Mouse (Mus musculus): Measurements from ENCODE around the gene Abcb10. TPM values are rescaled to one million over a fixed set of nuclear protein-coding genes. Genes with fewer than 3 reads are reported as not detected.

Abcb10 gene
- polyA plus RNA-seq, 1 experiment from 2014 or later, result 21.8 TPM

GRCm38 (mm10) chr8:123929026-123929425 is 53.9 kb downstream of the Abcb10 start:
- Histone ChIP-seq H3K27me3 (ENCODE audit: poor library complexity, severe bottlenecking) (no peaks in the 10 kb centered on the region), H3K4me3 (no peak overlapping the region), H3K4me1 (no peaks in the 10 kb centered on the region), H3K27ac (no peak overlapping the region), H3K36me3 (replicated peaks) (peaks cover 94% of the 10 kb centered on the region), H3K9me3 (no peaks in the 10 kb centered on the region)
- 95% methylated on average over 7 of the region's 7 CpGs for WGBS
- no peak for DNase-seq (ENCODE audit: extremely low spot score, low spot score)

- Histone ChIP-seq H3K4me1 (no peaks in the 10 kb centered on the region), H3K36me3 (replicated peaks) (peaks cover 96% of the 10 kb centered on the region), H3K4me3 (no peak overlapping the region), H3K9me3 (no peaks in the 10 kb centered on the region), H3K27me3 (ENCODE audit: poor library complexity, severe bottlenecking) (no peaks in the 10 kb centered on the region), H3K27ac (no peak overlapping the region)
- 89% methylated on average over 3 of the region's 3 CpGs for WGBS
- DNase-seq (ENCODE audit: extremely low spot score, low spot score), result no peak
These were observed 57.3 kb downstream of the Abcb10 start for GRCm38 (mm10) chr8:123925671-123926070.

GRCm38 (mm10) chr8:123924719-123925118 is 58.2 kb downstream of the Abcb10 start:
- no peaks in the 10 kb centered on the region for H3K9me3 ChIP-seq
- DNase-seq (ENCODE audit: extremely low spot score, low spot score), result peak; percentile 72
- no peaks in the 10 kb centered on the region for H3K4me1 ChIP-seq
- H3K27me3 ChIP-seq (ENCODE audit: poor library complexity, severe bottlenecking), result no peaks in the 10 kb centered on the region
- no peak overlapping the region for H3K27ac ChIP-seq
- H3K36me3 ChIP-seq (replicated peaks), result peaks cover 96% of the 10 kb centered on the region
- no peak overlapping the region for H3K4me3 ChIP-seq
- 22% methylated on average over 2 of the region's 2 CpGs for WGBS

- Histone ChIP-seq H3K4me3 (no peak overlapping the region), H3K27ac (no peak overlapping the region), H3K4me1 (no peaks in the 10 kb centered on the region), H3K36me3 (replicated peaks) (peaks cover 100% of the 10 kb centered on the region), H3K9me3 (no peaks in the 10 kb centered on the region), H3K27me3 (ENCODE audit: poor library complexity, severe bottlenecking) (no peaks in the 10 kb centered on the region)
- WGBS, result 96% methylated on average over 3 of the region's 3 CpGs
- DNase-seq (ENCODE audit: extremely low spot score, low spot score), result no peak
These were observed 68.3 kb downstream of the Abcb10 start for GRCm38 (mm10) chr8:123914635-123915034.

GRCm38 (mm10) chr8:123912265-123912664 is 70.7 kb downstream of the Abcb10 start:
- Histone ChIP-seq H3K27ac (no peak overlapping the region), H3K36me3 (replicated peaks) (peaks cover 100% of the 10 kb centered on the region), H3K4me3 (no peak overlapping the region), H3K4me1 (no peaks in the 10 kb centered on the region), H3K9me3 (no peaks in the 10 kb centered on the region), H3K27me3 (ENCODE audit: poor library complexity, severe bottlenecking) (no peaks in the 10 kb centered on the region)
- DNase-seq (ENCODE audit: extremely low spot score, low spot score), result no peak
- WGBS, result 94% methylated on average over 4 of the region's 4 CpGs

GRCm38 (mm10) chr8:123907604-123908003 is 75.3 kb downstream of the Abcb10 start:
- Histone ChIP-seq H3K36me3 (replicated peaks) (peaks cover 100% of the 10 kb centered on the region), H3K9me3 (no peaks in the 10 kb centered on the region), H3K27me3 (ENCODE audit: poor library complexity, severe bottlenecking) (no peaks in the 10 kb centered on the region), H3K4me1 (no peaks in the 10 kb centered on the region), H3K27ac (no peak overlapping the region), H3K4me3 (no peak overlapping the region)
- DNase-seq (ENCODE audit: extremely low spot score, low spot score), result no peak
- WGBS, result 95% methylated on average over 6 of the region's 6 CpGs

GRCm38 (mm10) chr8:123902653-123903052 is 80.3 kb downstream of the Abcb10 start:
- WGBS, result 91% methylated on average over 7 of the region's 7 CpGs
- H3K27ac ChIP-seq, result no peak overlapping the region
- peaks cover 92% of the 10 kb centered on the region for H3K36me3 ChIP-seq (replicated peaks)
- H3K27me3 ChIP-seq (ENCODE audit: poor library complexity, severe bottlenecking), result no peaks in the 10 kb centered on the region
- no peaks in the 10 kb centered on the region for H3K4me1 ChIP-seq
- no peak overlapping the region for H3K4me3 ChIP-seq
- no peak for DNase-seq (ENCODE audit: extremely low spot score, low spot score)
- H3K9me3 ChIP-seq, result no peaks in the 10 kb centered on the region

MicroRNAs encoded within 50 kb of the gene (microRNA counts, 519-probe panel; counts per million panel counts)
- 341 counts per million, percentile 65 among the panel's probes with 10 or more counts for microRNA mmu-miR-1967

Small RNAs within 50 kb of the gene (microRNA-seq; reads per million reads assigned to microRNA genes)
- gene Mir1967, result not detected

Other genes starting within 250 kb of the Abcb10 start
- gene Rab4a, start 177.1 kb downstream of the Abcb10 start, polyA plus RNA-seq (2016; fragmentation: Nextera tagmentation; extraction: Ambion mirVana), result 74.9 and 77.6 TPM in 2 replicates
- 7.3 and 8.2 TPM in 2 replicates for gene Ccsap, start 122.9 kb downstream of the Abcb10 start, polyA plus RNA-seq (2016; fragmentation: Nextera tagmentation; extraction: Ambion mirVana)
- 0.14 and 0.22 TPM in 2 replicates for gene Acta1, start 88.4 kb downstream of the Abcb10 start, polyA plus RNA-seq (2016; fragmentation: Nextera tagmentation; extraction: Ambion mirVana)
- gene Nup133, start 33.9 kb downstream of the Abcb10 start, polyA plus RNA-seq (2016; fragmentation: Nextera tagmentation; extraction: Ambion mirVana), result 60.5 and 62.8 TPM in 2 replicates
- 47.6 and 48.8 TPM in 2 replicates for gene Taf5l, start 38.3 kb upstream of the Abcb10 start, polyA plus RNA-seq (2016; fragmentation: Nextera tagmentation; extraction: Ambion mirVana)
- 8.8 and 9.0 TPM in 2 replicates for gene Urb2, start 38.4 kb upstream of the Abcb10 start, polyA plus RNA-seq (2016; fragmentation: Nextera tagmentation; extraction: Ambion mirVana)
- 40.7 and 40.9 TPM in 2 replicates for gene Galnt2, start 248.3 kb upstream of the Abcb10 start, polyA plus RNA-seq (2016; fragmentation: Nextera tagmentation; extraction: Ambion mirVana)